Mouse (Mus musculus) adrenal gland, postnatal 25 days (tissue): ENCODE results near the gene Ppp2r5e. TPM values are rescaled to one million over a fixed set of nuclear protein-coding genes. Genes with fewer than 3 reads are reported as not detected.
"Not testable (repeated sequence)": the region's sequence is repeated elsewhere in the genome, so short reads cannot be mapped to it uniquely, and the experiment has no call there.

Experiments
- DNase-seq: peaks from one replicate; pipeline ENCODE4 v3.0.0; 2021; ENCODE audit warnings: mixed read lengths
- total RNA-seq: library from RNA; stranded (reverse); gene quantifications from 2 replicates; pipeline ENCODE4 v1.2.3, GENCODE M21; 2021

Ppp2r5e gene
- total RNA-seq, 1 experiment from 2014 or later = 52.2 TPM

GRCm38 (mm10) chr12:75537019-75537672 is 58.9 kb downstream of the Ppp2r5e start:
- DNase-seq = no peak

GRCm38 (mm10) chr12:75536566-75536965 is 59.5 kb downstream of the Ppp2r5e start:
- no peak for DNase-seq

- DNase-seq = no peak
Measured at GRCm38 (mm10) chr12:75533145-75533544, 62.9 kb downstream of the Ppp2r5e start.

DNA sequence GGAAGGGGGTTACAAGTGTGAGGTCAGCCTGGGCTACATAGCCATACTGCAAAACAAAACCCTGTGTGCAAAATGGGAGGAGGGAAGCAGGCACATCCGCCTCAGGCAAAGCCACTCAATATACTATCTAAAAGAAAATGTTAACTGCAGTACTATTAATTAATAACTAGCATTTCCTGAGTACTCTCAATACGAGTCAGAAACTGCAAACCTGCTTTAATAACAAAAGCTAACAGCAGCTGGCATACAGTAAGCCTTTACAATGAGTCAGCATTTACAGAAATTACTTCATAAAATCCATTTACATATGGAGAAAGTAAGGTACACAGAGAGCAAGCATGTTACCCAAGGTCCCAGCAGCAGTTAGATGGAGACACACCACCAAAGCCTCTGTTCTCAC is 64.2 kb downstream of the Ppp2r5e start:
- DNase-seq = no peak

DNA sequence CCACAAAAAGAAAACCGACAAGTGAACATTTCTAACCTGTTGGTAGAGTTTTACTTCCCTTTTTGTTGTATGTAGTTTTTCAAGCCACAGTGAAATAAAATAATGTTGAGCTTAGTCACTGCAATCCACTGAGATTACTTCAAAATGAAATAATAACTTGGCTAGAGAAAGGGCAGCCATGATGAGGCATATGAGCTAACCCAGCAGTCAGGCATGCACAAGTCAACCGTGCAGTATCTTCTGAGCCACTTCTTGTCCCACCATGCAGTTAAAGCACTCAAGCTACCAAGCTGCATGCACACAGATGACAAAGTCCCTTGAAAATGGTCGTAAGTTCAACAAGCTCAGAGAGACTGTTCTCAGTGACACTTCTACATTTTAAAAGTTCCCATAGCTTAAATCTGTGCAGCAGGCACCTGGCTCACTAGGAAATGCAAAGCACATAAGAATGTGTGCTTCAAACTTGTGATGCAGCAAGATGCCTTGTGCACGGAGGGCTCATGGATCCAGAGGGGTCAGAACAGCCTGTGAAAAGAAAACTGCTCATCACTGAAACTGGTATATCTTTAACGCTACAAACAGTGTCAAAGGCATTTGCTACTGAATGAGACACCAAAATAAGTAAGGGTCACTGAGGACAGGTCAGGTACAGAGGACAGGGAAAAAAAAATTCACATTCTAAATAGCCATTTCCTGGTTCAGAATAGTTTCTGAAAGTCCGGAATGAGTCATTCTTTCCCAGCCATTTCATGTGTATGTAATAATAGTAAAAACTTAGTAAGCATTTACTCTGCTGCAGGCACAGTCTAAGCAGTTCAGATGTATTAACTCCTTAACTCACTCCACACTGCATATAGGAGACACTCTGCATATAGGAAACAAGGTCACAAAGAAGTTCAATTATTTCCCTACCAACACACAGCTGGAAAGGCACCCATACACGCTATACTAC is 66.9 kb downstream of the Ppp2r5e start:
- no peak for DNase-seq

- DNase-seq = no peak
Measured at GRCm38 (mm10) chr12:75528300-75528699, 67.7 kb downstream of the Ppp2r5e start.

- no peak for DNase-seq
Measured at GRCm38 (mm10) chr12:75524199-75524598, 71.8 kb downstream of the Ppp2r5e start.

- DNase-seq = no peak
Measured at GRCm38 (mm10) chr12:75522931-75523330, 73.1 kb downstream of the Ppp2r5e start.

GRCm38 (mm10) chr12:75522360-75522759 is 73.7 kb downstream of the Ppp2r5e start:
- DNase-seq = no peak

DNA sequence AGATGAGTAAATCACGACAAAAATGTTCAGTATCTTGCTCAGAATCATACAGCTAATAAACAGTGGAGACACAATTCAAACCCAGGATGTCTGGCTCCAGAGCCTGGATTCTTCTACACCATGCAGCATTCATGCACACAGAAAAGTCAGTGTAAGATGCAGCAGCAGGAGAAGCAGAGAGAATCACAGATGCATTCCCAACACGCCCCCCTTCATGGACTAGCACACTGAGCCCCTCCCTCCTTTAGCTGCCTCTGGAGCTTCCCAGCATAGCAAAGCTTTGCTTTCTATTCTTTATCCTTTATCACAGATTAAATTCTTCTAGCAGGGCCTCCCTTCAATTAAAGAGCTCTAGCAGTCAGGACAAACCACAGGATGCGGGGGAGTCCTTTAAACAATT is 75.7 kb downstream of the Ppp2r5e start:
- DNase-seq = no peak

DNA sequence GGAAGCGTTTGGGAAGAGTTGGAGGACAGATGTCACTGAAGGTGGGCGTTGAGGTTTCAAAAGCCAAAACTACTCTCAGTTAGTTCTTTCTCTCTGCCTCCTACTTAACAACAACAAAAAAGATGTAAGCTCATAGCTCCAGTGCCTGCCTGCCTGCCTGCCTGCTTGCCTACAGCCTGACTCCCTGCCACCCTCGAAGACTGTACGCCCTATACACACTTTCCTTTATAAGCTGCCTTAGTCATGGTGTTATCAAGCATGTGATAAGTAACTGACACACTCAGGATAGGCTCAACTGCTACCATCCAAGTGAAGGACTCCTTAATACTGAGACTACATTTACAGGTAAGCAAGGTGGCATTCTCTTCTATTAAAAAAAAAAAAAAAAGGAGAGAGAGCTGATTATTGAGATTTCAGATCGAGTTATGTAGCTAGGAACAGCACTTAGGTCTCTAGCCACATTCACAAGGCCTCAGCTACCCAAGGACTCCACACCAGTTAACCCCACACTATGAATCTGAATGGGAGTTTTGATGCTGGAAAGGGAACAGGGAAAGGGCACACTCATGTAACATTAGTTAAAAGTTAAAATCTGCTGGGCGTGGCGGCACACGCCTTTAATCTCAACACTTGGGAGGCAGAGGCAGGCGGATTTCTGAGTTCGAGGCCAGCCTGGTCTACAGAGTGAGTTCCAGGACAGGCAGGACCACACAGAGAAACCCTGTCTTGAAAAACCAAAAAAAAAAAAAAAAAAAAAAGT is 76.7 kb downstream of the Ppp2r5e start:
- DNase-seq = no peak

DNA sequence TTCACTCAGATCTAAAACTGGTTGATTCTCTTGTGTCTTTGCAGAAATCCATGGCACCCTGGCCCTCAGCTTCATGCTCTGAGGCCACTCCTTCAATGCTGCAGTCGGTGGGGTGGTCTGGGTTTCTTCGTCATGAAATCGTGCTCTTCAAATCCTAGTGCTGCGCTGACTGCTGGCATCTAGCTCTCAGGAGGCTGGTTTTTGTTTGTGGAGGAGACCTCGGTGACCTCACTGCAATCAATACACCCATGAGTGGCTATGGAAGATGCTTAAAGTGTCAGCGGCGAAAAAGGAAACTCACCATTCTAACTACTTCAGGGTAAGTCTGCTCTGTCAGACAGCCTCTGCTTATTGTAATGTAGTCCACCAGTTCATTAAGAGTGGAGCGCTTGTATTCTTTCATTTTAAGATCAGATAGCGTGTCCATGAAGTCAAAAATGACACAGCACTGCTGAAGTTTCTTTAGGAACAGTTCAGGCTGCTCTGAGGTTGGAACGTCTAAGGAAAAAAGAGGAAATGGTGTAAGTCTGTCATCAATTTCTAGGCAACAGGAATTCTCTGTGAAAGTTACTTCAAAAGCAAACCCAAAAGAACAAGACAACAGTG is 80.6 kb downstream of the Ppp2r5e start:
- DNase-seq = no peak

- DNase-seq = no peak
Measured at GRCm38 (mm10) chr12:75511520-75511919, 84.5 kb downstream of the Ppp2r5e start.

DNA sequence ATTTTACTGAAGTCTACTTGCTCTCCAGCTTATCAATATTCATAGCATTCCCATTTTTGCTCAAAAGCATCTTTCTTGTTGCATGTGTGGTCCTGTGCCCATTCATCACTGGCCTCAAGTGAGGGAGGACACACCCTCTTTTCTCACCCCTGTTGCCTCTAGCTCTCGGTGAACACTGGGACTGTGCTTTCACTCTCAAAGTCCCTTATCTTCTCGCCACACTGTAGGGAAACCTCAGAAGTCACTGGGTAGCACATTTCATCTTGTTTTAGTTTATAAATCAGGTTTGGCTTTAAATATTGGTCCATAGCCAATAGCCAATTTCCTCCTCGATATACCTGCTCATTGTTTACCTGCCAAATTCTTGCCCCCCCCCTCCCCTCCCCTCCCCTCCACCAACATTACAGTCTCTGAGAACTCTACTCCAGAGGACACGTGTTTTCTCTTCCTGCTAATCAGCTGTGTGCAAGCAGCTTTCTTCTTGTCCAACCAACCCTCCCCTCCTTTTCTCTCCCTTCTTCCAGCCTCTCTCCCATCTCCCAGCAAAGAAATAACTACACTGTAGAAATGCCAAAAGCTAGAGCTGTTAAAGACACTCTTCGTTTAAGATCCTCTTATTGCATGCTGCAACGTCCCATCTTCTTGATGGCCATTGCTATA is 90.9 kb downstream of the Ppp2r5e start:
- DNase-seq = no peak

- no peak for DNase-seq
Measured at GRCm38 (mm10) chr12:75502664-75503063, 93.4 kb downstream of the Ppp2r5e start.

DNA sequence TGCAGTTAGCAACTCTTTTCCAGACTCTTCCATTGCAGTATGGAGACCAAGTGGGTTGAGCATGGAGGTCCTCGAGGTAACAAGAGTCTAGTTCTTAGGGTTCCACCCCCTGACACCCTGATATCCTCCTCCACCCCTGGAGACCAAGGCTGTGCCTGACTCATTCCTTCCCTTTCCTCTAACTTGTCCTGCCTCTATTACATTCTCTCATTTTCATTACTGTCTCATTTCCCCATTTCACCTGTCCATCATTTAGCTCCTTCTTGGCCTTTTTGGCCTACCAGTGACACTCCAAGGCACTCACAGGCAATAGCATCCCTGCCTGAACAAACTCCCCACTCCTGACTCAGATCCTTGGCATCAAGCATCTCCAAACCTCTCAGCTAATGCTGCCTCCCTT is 98.3 kb downstream of the Ppp2r5e start:
- no peak for DNase-seq

- no peak for DNase-seq
Measured at GRCm38 (mm10) chr12:75495636-75496035, 100.4 kb downstream of the Ppp2r5e start.

GRCm38 (mm10) chr12:75494643-75495042 is 101.4 kb downstream of the Ppp2r5e start:
- DNase-seq = no peak

GRCm38 (mm10) chr12:75492549-75493327 is 103.3 kb downstream of the Ppp2r5e start:
- no peak for DNase-seq

- not testable (repeated sequence) for DNase-seq
Measured at GRCm38 (mm10) chr12:75492148-75492547, 103.9 kb downstream of the Ppp2r5e start.

- no peak for DNase-seq
Measured at GRCm38 (mm10) chr12:75487500-75487899, 108.5 kb downstream of the Ppp2r5e start.
